Mouse (Mus musculus): ENCODE measurements around the gene Nsmce4a. TPM values are rescaled to one million over a fixed set of nuclear protein-coding genes. Genes with fewer than 3 reads are reported as not detected.

The Nsmce4a gene
- total and polyA plus RNA-seq, 3 experiments = 117 to 134 (median 129) TPM

DNA sequence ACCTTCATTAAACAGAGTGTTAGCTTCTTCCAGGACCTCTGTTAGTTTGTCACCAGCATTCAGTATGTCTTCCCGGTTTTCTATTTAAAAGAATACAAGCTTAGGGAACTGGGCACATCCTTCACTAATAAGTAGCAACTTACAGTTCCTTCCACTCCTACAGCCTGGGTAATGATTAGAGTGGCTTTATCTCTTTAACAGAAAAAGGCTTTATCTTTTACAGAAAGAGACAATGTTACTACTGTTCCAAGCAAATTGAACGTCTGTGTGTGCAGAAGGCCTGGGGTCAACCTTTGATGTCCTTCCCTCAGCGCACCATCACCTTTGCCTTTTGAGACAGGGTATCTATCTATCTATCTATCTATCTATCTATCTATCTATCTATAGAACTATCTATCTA lies 27.0 kb downstream of the Nsmce4a start (continued):
- TF ChIP-seq CTCF (IDR thresholded peaks at IDR 0.05 in 2 of 3, conservative IDR thresholded peaks at IDR 0.05 in 1 of 3; ENCODE audit: control insufficient read depth in 1 of 3, insufficient read depth in 1 of 3, low read depth in 2 of 3, low read length in 3 of 3, poor library complexity in 1 of 3, severe bottlenecking in 1 of 3) = no peak
- peak; percentile 71 for TF ChIP-seq GATA1 (IDR thresholded peaks at IDR 0.05; ENCODE audit: low read depth, low read length)
- TF ChIP-seq USF1 (IDR thresholded peaks at IDR 0.05; ENCODE audit: low read depth, low read length) = no peak
- TF ChIP-seq USF2 (IDR thresholded peaks at IDR 0.05; ENCODE audit: borderline replicate concordance in 1 of 2, insufficient read depth in 1 of 2, low read depth in 1 of 2, low read length in 2 of 2) = no peak
- no peak for TF ChIP-seq MEF2A (IDR thresholded peaks at IDR 0.05; ENCODE audit: extremely low read depth, insufficient replicate concordance, low read depth, low read length, poor library complexity, severe bottlenecking)
- no peak for TF ChIP-seq POLR2AphosphoS5 (IDR thresholded peaks at IDR 0.05; ENCODE audit: borderline replicate concordance, low read depth, low read length)
- no peak for TF ChIP-seq ZKSCAN1 (IDR thresholded peaks at IDR 0.05; ENCODE audit: low read depth, low read length)
- no peak for TF ChIP-seq NRF1 (IDR thresholded peaks at IDR 0.05; ENCODE audit: insufficient read depth, low read depth, low read length, poor library complexity, severe bottlenecking)

DNA sequence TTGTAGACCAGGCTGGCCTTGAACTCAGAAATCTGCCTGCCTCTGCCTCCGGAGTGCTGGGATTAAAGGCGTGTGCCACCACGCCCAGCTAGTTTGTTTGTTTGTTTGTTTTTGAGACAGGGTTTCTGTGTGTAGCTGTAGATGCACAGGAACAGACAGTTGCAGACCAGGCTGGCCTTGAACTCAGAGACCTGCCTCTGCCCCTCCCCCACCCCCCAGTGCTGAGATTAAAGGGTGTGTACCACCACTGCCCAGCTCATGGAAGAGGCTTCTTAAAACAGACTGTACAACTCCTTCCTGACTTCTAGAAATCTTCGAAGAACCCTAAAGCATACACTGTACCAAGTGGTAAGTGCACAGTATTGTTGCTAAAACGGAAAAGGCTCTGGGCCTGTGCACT lies 27.5 kb downstream of the Nsmce4a start:
- Histone ChIP-seq H3K9ac (ENCODE audit: control insufficient read depth, low read depth, low read length, poor library complexity, severe bottlenecking) (peak overlapping the region; percentile 98; the same call in 1 of the 2 replicates), H3K27ac (ENCODE audit: control insufficient read depth, low read depth, low read length) (0 out of 2 replicates have a peak overlapping the region, but pooled peaks have one; percentile 10), H3K36me3 (ENCODE audit: control insufficient read depth in 1 of 2, insufficient read depth in 2 of 2, low read length in 2 of 2) (peaks cover 21 to 22% of the 10 kb centered on the region in 2 experiments), H3K9me3 (replicated peaks; ENCODE audit: insufficient read depth, low read length) (no peaks in the 10 kb centered on the region), H3K4me1 (ENCODE audit: control insufficient read depth in 1 of 2, insufficient read depth in 2 of 2, low read length in 2 of 2) (peaks cover 6 to 13% of the 10 kb centered on the region in 2 experiments; a peak in 3 of 4 replicates), H3K79me2 (ENCODE audit: control insufficient read depth, insufficient read depth, low read length, poor library complexity) (peaks cover 37% of the 10 kb centered on the region), H3K4me3 (ENCODE audit: control insufficient read depth in 1 of 2, insufficient read depth in 1 of 2, low read depth in 2 of 2, low read length in 2 of 2) (peak overlapping the region; percentile 16 to 99; a peak in 3 of 4 replicates), H3K27me3 (ENCODE audit: control insufficient read depth in 1 of 2, insufficient read depth in 2 of 2, low read length in 2 of 2) (no peaks in the 10 kb centered on the region; a peak in 1 of 4 replicates)
- no peak for DNase-seq (ENCODE audit: low read depth, low spot score)
- TF ChIP-seq GATA1 (IDR thresholded peaks at IDR 0.05; ENCODE audit: low read depth, low read length) (no peak), NELFE (IDR thresholded peaks at IDR 0.05; ENCODE audit: low read depth, low read length) (no peak), POLR2A (IDR thresholded peaks at IDR 0.05; ENCODE audit: control insufficient read depth in 1 of 2, insufficient read depth in 1 of 2, low read depth in 1 of 2, low read length in 2 of 2, poor library complexity in 1 of 2) (no peak), RAD21 (IDR thresholded peaks at IDR 0.05; ENCODE audit: low read depth, low read length) (no peak), MAZ (IDR thresholded peaks at IDR 0.05; ENCODE audit: low read depth, low read length) (no peak), TAL1 (IDR thresholded peaks at IDR 0.05; ENCODE audit: low read length) (no peak), RCOR1 (IDR thresholded peaks at IDR 0.05; ENCODE audit: low read depth, low read length) (no peak)

DNA sequence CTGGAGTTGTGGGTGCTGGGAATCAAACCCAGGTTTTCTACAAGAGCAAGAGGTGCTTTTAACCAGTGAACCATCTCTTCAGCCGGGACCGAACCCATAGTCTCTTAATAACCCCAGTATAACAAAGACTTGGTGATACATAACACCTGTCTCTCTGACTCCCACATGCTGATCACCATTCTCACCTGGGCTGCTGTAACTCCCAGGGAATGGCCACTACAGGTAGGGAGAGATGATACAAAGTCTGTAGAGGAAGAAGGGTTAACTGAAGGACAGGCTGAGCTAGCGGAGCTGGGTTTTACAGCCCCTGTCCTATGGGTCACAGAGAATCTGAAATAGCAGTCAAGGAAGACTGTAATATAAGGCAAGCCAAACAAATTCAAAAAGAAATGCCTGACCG lies 29.7 kb downstream of the Nsmce4a start:
- no peak overlapping the region for H3K9ac ChIP-seq (ENCODE audit: control insufficient read depth, low read depth, low read length, poor library complexity, severe bottlenecking)

More for the DNA sequence above, 29.7 kb downstream of the Nsmce4a start:
- no peak overlapping the region for H3K27ac ChIP-seq (ENCODE audit: control insufficient read depth, low read depth, low read length)
- no peak for DNase-seq (ENCODE audit: low read depth, low spot score)
- no peaks in the 10 kb centered on the region for H3K9me3 ChIP-seq (replicated peaks; ENCODE audit: insufficient read depth, low read length)
- H3K27me3 ChIP-seq (ENCODE audit: control insufficient read depth in 1 of 2, insufficient read depth in 2 of 2, low read length in 2 of 2) = no peaks in the 10 kb centered on the region
- H3K79me2 ChIP-seq (ENCODE audit: control insufficient read depth, insufficient read depth, low read length, poor library complexity) = peaks cover 37% of the 10 kb centered on the region
- peaks cover 21 to 25% of the 10 kb centered on the region in 2 experiments for H3K36me3 ChIP-seq (ENCODE audit: control insufficient read depth in 1 of 2, insufficient read depth in 2 of 2, low read length in 2 of 2)
- TF ChIP-seq SIN3A (IDR thresholded peaks at IDR 0.05; ENCODE audit: low read length) = no peak
- TF ChIP-seq GABPA (IDR thresholded peaks at IDR 0.05; ENCODE audit: low read depth, low read length) = no peak
- no peak for TF ChIP-seq E2F4 (IDR thresholded peaks at IDR 0.05; ENCODE audit: borderline replicate concordance, low read depth, low read length)
- no peak for TF ChIP-seq MAFK (IDR thresholded peaks at IDR 0.05; ENCODE audit: borderline replicate concordance, low read depth, low read length)
- no peak for TF ChIP-seq MYC (IDR thresholded peaks at IDR 0.05; ENCODE audit: low read depth, low read length)
- TF ChIP-seq UBTF (IDR thresholded peaks at IDR 0.05; ENCODE audit: borderline replicate concordance, insufficient read depth, low read depth, low read length) = no peak
- TF ChIP-seq CHD1 (IDR thresholded peaks at IDR 0.05; ENCODE audit: low read depth, low read length) = no peak
- no peak for TF ChIP-seq ZNF384 (IDR thresholded peaks at IDR 0.05; ENCODE audit: low read depth, low read length)
- TF ChIP-seq EP300 (IDR thresholded peaks at IDR 0.05; ENCODE audit: low read depth in 1 of 2, low read length in 2 of 2) = no peak
- TF ChIP-seq MAZ (IDR thresholded peaks at IDR 0.05; ENCODE audit: low read depth, low read length) = no peak
- no peak for TF ChIP-seq ZMIZ1 (IDR thresholded peaks at IDR 0.05; ENCODE audit: low read depth, low read length)
- TF ChIP-seq ETS1 (IDR thresholded peaks at IDR 0.05; ENCODE audit: low read depth, low read length) = no peak
- TF ChIP-seq NELFE (IDR thresholded peaks at IDR 0.05; ENCODE audit: low read depth, low read length) = no peak
- TF ChIP-seq TAL1 (IDR thresholded peaks at IDR 0.05; ENCODE audit: low read length) = no peak
- no peak overlapping the region for H3K4me3 ChIP-seq (ENCODE audit: control insufficient read depth in 1 of 2, insufficient read depth in 1 of 2, low read depth in 2 of 2, low read length in 2 of 2)
- H3K4me1 ChIP-seq (ENCODE audit: control insufficient read depth in 1 of 2, insufficient read depth in 2 of 2, low read length in 2 of 2) = peaks cover 6 to 13% of the 10 kb centered on the region in 2 experiments; a peak in 3 of 4 replicates

All from MEL (cell line).